ENCODE assay signal across 7 mouse cellular contexts in genomic region chr4:85162468-85163312, GRCm38 (mm10). TPM values are rescaled to one million over a fixed set of nuclear protein-coding genes. Genes with fewer than 3 reads are reported as not detected.
DNase-seq lines count a peak whose midpoint lies in the region; ATAC-seq and TF ChIP-seq lines count a peak whose summit lies in the region.

No protein-coding gene starts in this region.

- H3K4me1 ChIP-seq in cerebellum, adult 2 months (ENCODE audit: control insufficient read depth, insufficient read depth, low read length) = peaks cover 10% of the 10 kb centered on the region; the same call in 1 of the 2 replicates
- H3K4me1 ChIP-seq in forebrain, embryonic 16.5 days (replicated peaks; ENCODE audit: control insufficient read depth, insufficient read depth, low read length) = peaks cover 2% of the 10 kb centered on the region; the same call in 1 of the 2 replicates
- no peaks in the 10 kb centered on the region for H3K4me1 ChIP-seq in limb, embryonic 12.5 days (replicated peaks)
- no peaks in the 10 kb centered on the region for H3K4me1 ChIP-seq in neural tube, embryonic 12.5 days

- TF ChIP-seq CTCF in cerebellum, adult 2 months (IDR thresholded peaks at IDR 0.05; ENCODE audit: borderline replicate concordance, insufficient read depth, low read depth, low read length) = peak; percentile 95

- ATAC-seq in forebrain, embryonic 16.5 days = peak; percentile 96
- ATAC-seq in limb, embryonic 12.5 days (ENCODE audit: insufficient number of reproducible peaks, insufficient read depth, low FRiP score, low TSS enrichment, low read depth) = 0 out of 2 replicates have a peak, but pooled peaks have one; percentile 66
- ATAC-seq in neural tube, embryonic 12.5 days (ENCODE audit: low FRiP score, low read depth) = peak; percentile 92

- H3K9me3 ChIP-seq in forebrain, embryonic 16.5 days (ENCODE audit: control insufficient read depth, low read length) = no peaks in the 10 kb centered on the region
- no peaks in the 10 kb centered on the region for H3K9me3 ChIP-seq in limb, embryonic 12.5 days
- H3K9me3 ChIP-seq in neural tube, embryonic 12.5 days = no peaks in the 10 kb centered on the region

- H3K4me3 ChIP-seq in cerebellum, adult 2 months (replicated peaks; ENCODE audit: insufficient read depth, low read depth, low read length) = no peak overlapping the region
- no peak overlapping the region for H3K4me3 ChIP-seq in forebrain, embryonic 16.5 days (replicated peaks; ENCODE audit: low read length)
- no peak overlapping the region for H3K4me3 ChIP-seq in limb, embryonic 12.5 days (replicated peaks)
- H3K4me3 ChIP-seq in neural tube, embryonic 12.5 days = no peak overlapping the region

- no peak overlapping the region for H3K4me2 ChIP-seq in forebrain, embryonic 16.5 days (ENCODE audit: low read length)
- H3K4me2 ChIP-seq in limb, embryonic 12.5 days = no peak overlapping the region; the same call in 1 of the 2 replicates
- H3K4me2 ChIP-seq in neural tube, embryonic 12.5 days (replicated peaks) = peak overlapping the region; percentile 34; the same call in 1 of the 2 replicates

- DNase-seq in adrenal gland, adult (ENCODE audit: inconsistent age in 2 of 2, low spot score in 1 of 2) = peak; percentile 61 to 83
- DNase-seq in cerebellum, adult 2 months = peak; percentile 77 to 78
- peak; percentile 12 to 40 for DNase-seq in kidney, adult 8-10 months
- no peak for DNase-seq in adipocyte (ENCODE audit: low spot score)

- 21% methylated on average over 27 of the region's 27 CpGs for WGBS in cerebellum, adult 2 months
- WGBS in forebrain, embryonic 16.5 days = 26% methylated on average over 27 of the region's 27 CpGs
- 32% methylated on average over 27 of the region's 27 CpGs for WGBS in limb, embryonic 12.5 days
- WGBS in neural tube, embryonic 12.5 days = 26% methylated on average over 27 of the region's 27 CpGs

- peak overlapping the region; percentile 88 for H3K27ac ChIP-seq in cerebellum, adult 2 months (ENCODE audit: insufficient read depth, low read length)
- H3K27ac ChIP-seq in forebrain, embryonic 16.5 days (ENCODE audit: low read length) = no peak overlapping the region
- H3K27ac ChIP-seq in limb, embryonic 12.5 days = no peak overlapping the region
- H3K27ac ChIP-seq in neural tube, embryonic 12.5 days = no peak overlapping the region

- H3K27me3 ChIP-seq in cerebellum, adult 2 months (ENCODE audit: control insufficient read depth, insufficient read depth, low read length) = no peaks in the 10 kb centered on the region
- no peaks in the 10 kb centered on the region; the same call in 1 of the 2 replicates for H3K27me3 ChIP-seq in forebrain, embryonic 16.5 days (replicated peaks; ENCODE audit: control insufficient read depth, insufficient read depth, low read length)
- no peaks in the 10 kb centered on the region for H3K27me3 ChIP-seq in limb, embryonic 12.5 days
- no peaks in the 10 kb centered on the region for H3K27me3 ChIP-seq in neural tube, embryonic 12.5 days (replicated peaks)

- H3K9ac ChIP-seq in forebrain, embryonic 16.5 days (replicated peaks; ENCODE audit: low read depth, low read length) = no peak overlapping the region
- no peak overlapping the region for H3K9ac ChIP-seq in limb, embryonic 12.5 days (replicated peaks)
- H3K9ac ChIP-seq in neural tube, embryonic 12.5 days = no peak overlapping the region

- no peak for TF ChIP-seq POLR2A in cerebellum, adult 2 months (IDR thresholded peaks at IDR 0.05; ENCODE audit: borderline replicate concordance, insufficient read depth, low read length)

- no peaks in the 10 kb centered on the region for H3K36me3 ChIP-seq in forebrain, embryonic 16.5 days (ENCODE audit: control insufficient read depth, insufficient read depth)
- no peaks in the 10 kb centered on the region for H3K36me3 ChIP-seq in limb, embryonic 12.5 days
- H3K36me3 ChIP-seq in neural tube, embryonic 12.5 days = no peaks in the 10 kb centered on the region

RNA-seq across cellular contexts. Expression of gene Sh3gl2, which starts 42.2 kb away (rescaled TPM):
- 369 and 387 TPM in 2 replicates for polyA plus RNA-seq in cerebellum, adult 2 months (2012; rRNA removed)
- 104 TPM in 2 replicates for polyA plus RNA-seq in forebrain, embryonic 16.5 days (2015; fragmentation: Nextera tagmentation; extraction: Ambion mirVana)
- 2.6 TPM in 2 replicates for polyA plus RNA-seq in limb, embryonic 12.5 days (2016; fragmentation: Nextera tagmentation; extraction: Ambion mirVana)
- 20.4 and 26.2 TPM in 2 replicates for polyA plus RNA-seq in neural tube, embryonic 12.5 days (2016; fragmentation: Nextera tagmentation; extraction: Ambion mirVana)
